Mouse (Mus musculus) lung, adult 2 months (tissue): Measurements from ENCODE around the gene Zfp398. TPM values are rescaled to one million over a fixed set of nuclear protein-coding genes. Genes with fewer than 3 reads are reported as not detected.

ENCODE experiments used
- DNase-seq: peaks from one replicate; pipeline ENCODE4 v3.0.0; 2022
- H3K4me1 ChIP-seq: fragments of 200-500 bp; 2 replicates; pipeline ENCODE4 v1.6.1; 2011; ENCODE audit warnings: low read length; ENCODE audit not compliant: control insufficient read depth, insufficient read depth
- H3K4me3 ChIP-seq: fragments of 200-500 bp; replicated peaks from 2 replicates; pipeline ENCODE3; 2011; ENCODE audit warnings: low read depth, mild to moderate bottlenecking, control low read depth, low read length; ENCODE audit errors: extremely low read depth
- CTCF ChIP-seq: fragments of 200-500 bp; IDR thresholded peaks from 2 replicates; pipeline ENCODE4 v1.5.1; 2011; ENCODE audit warnings: mild to moderate bottlenecking, low read length, control low read depth; ENCODE audit not compliant: insufficient read depth
- POLR2A ChIP-seq: fragments of 200-500 bp; IDR thresholded peaks from 2 replicates; pipeline ENCODE4 v1.6.1; 2011; ENCODE audit warnings: low read depth, mild to moderate bottlenecking, control low read depth, low read length, borderline replicate concordance; ENCODE audit errors: extremely low read depth
- WGBS: fragments of 180-500 bp; shearing (Covaris S2); methylation state at CpG from one replicate; pipeline ENCODE4 v1.1.7; 2018; 5-methylcytosine and 5-hydroxymethylcytosine counted together
- polyA plus RNA-seq: library from polyadenylated mRNA; depleted of rRNA; stranded (reverse); fragments of >200 nt; gene quantifications from 2 replicates; pipeline ENCODE4 v1.2.3, GENCODE M21; 2012

The Zfp398 gene
- polyA plus RNA-seq, 1 experiment: 8.8 TPM

DNA sequence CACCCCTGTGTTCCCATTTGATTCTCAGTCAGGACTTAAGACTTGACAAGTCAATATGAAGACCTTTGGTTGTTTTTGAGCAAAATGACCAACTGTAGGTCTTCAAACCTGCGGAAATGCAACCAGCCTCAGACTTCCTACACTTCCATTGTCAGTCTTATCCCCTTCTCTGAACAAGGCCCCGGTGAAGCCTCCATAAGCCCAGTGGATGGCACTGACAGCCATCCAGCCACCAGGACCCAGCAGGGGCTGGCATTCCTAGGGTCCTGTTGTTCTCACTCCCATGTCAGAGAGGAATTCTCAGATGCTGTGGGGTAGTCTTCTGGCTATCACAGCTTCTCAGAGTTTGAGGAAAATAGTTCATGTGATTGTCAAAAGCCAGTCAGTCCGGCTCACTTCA, 43.1 kb downstream of the Zfp398 start:
- TF ChIP-seq POLR2A (no peak), CTCF (no peak)
- 35% methylated on average over 3 of the region's 3 CpGs for WGBS
- H3K4me1 ChIP-seq: peaks cover 13% of the 10 kb centered on the region; the same call in 1 of the 2 replicates
- no peak for DNase-seq
- peak overlapping the region; percentile 94 for H3K4me3 ChIP-seq

DNA sequence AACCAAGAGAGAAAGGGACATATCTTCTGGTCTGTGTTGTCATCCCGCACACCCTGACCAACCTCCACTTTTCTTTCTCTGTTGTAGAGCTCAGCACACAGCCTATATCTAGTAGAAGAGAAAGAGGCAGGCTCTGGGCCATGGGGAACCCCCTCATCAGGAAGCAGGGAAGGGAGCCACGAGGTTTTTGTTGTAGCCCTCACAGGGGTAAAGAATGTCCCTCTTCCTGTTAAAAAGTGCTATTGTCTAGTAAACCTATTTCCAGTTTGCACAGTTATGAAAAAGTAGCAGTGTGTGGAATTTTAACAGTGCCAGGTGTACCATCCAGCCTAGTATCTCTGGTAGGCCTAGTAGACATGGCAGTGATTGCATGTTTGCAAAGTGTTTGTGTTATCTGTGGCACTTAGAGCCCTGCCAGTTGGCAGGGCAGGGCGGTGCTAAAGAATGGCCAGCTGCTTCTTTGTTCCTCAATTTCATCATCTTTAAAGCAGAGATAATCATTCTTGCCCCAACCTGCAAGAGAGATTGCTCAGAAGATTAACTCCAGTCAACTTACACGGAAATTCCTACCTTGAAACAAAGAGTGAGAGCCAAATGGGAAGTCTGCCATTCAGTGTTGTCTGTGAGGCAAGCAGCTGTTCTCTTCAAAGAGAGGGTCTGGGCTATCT, 43.7 kb downstream of the Zfp398 start:
- Histone ChIP-seq H3K4me1 (peaks cover 13% of the 10 kb centered on the region; the same call in 1 of the 2 replicates), H3K4me3 (no peak overlapping the region)
- no peak for TF ChIP-seq POLR2A
- no peak for TF ChIP-seq CTCF
- 31% methylated on average over 4 of the region's 4 CpGs for WGBS
- DNase-seq: no peak

DNA sequence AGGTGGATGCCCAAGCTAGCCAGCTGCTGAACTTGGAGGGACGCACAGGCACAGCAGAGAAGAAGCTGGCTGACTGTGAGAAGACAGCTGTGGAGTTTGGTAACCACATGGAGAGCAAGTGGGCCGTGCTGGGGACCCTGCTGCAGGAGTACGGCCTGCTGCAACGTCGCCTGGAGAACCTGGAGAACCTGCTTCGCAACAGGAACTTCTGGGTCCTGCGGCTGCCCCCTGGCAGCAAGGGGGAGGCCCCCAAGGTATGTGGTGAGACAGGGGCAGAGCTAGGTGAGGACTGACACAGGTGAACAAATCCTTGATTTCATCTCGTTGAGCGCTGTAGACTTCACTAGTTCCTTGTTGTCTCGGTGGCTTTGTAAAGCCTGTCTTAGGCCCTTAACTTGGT, 44.7 kb downstream of the Zfp398 start:
- TF ChIP-seq CTCF (no peak), POLR2A (no peak)
- WGBS: 85% methylated on average over 10 of the region's 10 CpGs
- peaks cover 13% of the 10 kb centered on the region; the same call in 1 of the 2 replicates for H3K4me1 ChIP-seq
- DNase-seq: no peak
- no peak overlapping the region for H3K4me3 ChIP-seq

DNA sequence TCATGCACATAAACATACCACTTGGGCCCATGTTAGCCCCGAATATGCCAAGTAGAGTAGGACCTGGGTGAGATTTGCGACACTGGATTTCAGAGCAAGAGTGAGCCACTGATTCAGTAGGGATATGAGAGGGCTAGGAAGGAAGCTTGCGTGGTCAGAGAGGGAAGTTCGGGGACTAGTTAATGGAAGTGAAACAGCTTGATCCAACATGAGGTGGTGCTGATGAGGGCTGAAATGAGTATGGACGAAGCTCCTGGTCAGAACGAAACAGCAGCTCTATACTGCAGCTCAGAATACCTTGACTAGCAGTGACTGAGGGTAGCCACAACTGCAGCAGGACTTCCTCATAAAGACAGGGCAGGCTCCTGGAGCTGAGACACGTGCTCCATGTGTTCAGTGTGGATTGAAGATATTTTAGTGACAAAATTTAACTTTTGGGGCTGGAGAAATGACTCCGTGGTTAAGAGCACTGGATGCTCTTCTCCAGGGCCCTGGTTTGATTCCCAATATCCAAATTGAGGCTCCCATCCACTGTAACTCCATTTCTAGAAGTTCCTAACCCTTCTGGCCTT, 53.4 kb downstream of the Zfp398 start:
- Histone ChIP-seq H3K4me1 (no peaks in the 10 kb centered on the region), H3K4me3 (no peak overlapping the region)
- WGBS: 77% methylated on average over 8 of the region's 8 CpGs
- no peak for TF ChIP-seq POLR2A
- no peak for TF ChIP-seq CTCF
- DNase-seq: no peak

DNA sequence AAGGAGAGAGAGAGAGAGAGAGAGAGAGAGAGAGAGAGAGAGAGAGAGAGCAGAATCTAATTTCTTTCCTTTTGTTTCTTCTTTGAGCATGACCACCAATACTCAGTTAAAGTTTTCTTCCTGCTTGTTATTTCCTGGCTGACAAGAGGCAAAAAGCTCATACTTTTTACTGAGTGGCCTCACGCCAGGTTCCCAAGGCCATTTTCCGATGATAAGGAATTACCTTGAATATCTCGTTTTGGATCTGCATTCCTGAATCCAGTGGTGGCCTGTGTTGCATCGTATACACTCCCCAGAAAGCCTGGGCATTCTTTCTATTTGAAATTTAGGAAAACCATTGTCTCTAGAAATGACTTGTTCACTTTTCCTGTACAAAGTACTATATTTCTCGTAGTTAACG, 64.0 kb downstream of the Zfp398 start:
- WGBS: 83% methylated on average over 6 of the region's 6 CpGs
- DNase-seq: no peak
- no peaks in the 10 kb centered on the region for H3K4me1 ChIP-seq
- H3K4me3 ChIP-seq: no peak overlapping the region
- TF ChIP-seq CTCF (no peak), POLR2A (no peak)

DNA sequence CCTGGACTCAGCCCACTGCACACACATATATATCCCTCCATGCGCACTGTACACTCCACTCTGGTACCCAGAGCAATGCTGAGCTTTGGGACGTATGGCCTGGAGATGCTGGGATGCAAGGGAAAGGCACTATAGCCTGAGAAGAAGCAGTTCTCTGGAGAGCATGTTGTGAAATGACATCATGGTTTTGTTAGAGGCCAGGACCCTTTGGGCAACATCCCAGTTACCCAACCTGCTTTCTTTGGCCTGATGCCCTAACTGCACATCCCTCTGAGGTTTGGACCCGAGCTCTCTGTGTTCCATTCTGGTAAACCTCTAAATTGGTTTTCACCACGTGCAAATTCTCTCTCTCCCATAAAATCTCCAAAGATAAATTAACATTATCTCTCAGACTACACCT, 68.1 kb downstream of the Zfp398 start:
- H3K4me1 ChIP-seq: no peaks in the 10 kb centered on the region
- WGBS: 81% methylated on average over 4 of the region's 4 CpGs
- DNase-seq: no peak
- no peak overlapping the region for H3K4me3 ChIP-seq
- TF ChIP-seq POLR2A (no peak), CTCF (no peak)

DNA sequence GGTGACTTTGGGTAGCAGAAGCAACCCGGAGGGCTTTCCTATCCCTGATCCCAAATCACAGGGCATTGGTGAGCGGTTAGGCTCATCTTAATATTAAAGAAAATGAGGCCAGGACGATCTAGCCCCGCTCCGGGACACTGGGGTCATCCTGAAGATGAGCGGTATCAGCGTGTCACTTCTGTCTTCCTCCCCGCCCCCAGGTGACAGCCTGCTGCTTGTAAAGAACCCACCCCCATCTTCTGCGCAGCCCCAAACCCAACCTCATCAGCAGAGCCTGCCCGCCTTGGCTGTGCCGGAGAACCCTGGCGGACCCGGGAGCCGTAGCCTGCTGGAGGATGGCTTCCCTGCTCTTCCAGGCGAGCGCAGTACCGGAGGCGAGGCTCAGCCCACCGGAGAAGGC, 68.9 kb downstream of the Zfp398 start:
- no peak for DNase-seq
- no peak overlapping the region for H3K4me3 ChIP-seq
- TF ChIP-seq POLR2A (no peak), CTCF (no peak)
- no peaks in the 10 kb centered on the region for H3K4me1 ChIP-seq
- WGBS: 85% methylated on average over 19 of the region's 19 CpGs

DNA sequence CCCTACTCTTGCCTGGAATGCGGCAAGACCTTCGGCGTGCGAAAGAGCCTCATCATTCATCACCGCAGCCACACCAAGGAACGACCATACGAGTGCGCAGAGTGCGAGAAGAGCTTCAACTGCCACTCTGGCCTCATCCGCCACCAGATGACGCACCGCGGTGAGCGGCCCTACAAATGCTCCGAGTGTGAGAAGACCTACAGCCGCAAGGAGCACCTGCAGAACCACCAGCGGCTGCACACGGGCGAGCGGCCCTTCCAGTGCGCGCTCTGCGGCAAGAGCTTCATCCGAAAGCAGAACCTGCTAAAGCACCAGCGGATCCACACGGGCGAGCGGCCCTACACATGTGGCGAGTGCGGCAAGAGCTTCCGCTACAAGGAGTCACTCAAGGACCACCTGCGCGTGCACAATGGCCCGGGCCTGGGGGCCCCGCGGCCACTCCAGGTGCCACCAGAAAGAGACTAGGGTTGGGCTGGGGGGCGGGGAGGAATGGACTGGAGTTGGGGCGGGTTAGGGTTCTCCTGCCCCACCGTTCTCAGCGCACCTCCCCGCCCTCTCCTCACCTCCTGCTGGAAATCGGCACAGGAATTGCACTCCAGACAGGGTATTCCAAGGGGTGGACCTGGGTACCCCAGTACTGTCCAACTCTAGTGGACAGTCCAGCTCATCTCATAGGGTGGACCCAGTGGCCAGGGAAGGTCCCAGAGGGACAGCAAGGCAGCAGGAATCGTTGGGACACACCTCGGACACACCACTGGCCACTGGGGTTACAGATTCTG, 69.6 kb downstream of the Zfp398 start:
- no peak for TF ChIP-seq CTCF
- TF ChIP-seq POLR2A: no peak
- WGBS: 80% methylated on average over 44 of the region's 44 CpGs
- DNase-seq: no peak
- H3K4me1 ChIP-seq: no peaks in the 10 kb centered on the region
- H3K4me3 ChIP-seq: no peak overlapping the region

DNA sequence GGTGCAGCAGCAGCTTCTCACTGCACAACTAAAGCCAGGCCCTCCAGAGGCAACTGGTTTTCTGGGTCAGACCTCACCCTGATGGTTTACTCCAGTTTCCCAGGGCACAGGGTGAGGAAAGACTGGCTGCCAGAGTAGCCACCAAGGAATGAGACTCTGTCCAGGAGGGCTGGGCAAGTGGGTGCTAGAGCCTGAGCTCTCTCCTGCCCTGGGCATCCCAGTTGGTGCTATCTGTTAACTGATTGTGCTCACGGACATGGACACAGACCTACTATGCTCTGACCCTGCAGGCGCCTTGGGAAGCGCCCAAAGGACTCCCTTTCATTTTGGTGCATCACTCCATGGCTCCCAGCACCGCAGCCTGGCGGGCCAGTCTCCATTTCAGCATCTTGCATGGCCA, 70.9 kb downstream of the Zfp398 start:
- Histone ChIP-seq H3K4me1 (no peaks in the 10 kb centered on the region), H3K4me3 (no peak overlapping the region)
- 98% methylated on average over 5 of the region's 5 CpGs for WGBS
- TF ChIP-seq POLR2A (no peak), CTCF (no peak)
- DNase-seq: no peak

DNA sequence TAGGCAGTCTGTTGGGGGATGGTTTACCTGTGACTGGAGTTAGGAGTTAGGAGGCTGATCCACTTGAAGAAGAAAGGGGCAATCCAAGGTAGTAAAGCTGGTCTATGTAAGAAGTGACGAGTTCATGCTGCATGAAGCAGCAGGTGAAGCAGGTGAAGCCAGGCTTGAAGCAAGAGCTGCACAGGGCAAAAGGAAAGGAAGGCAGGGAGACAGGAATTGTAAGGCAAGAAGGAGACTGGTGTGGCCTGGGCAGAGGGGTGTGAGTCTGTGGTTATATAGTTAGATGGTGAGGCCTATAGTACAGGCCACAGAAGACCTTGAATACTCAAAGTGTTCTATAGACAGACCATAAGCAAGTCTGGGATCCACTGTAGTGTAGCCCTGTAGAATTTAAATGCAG, 73.5 kb downstream of the Zfp398 start:
- TF ChIP-seq CTCF: no peak
- TF ChIP-seq POLR2A: no peak
- Histone ChIP-seq H3K4me3 (no peak overlapping the region), H3K4me1 (no peaks in the 10 kb centered on the region)
- 89% methylated on average over 1 of the region's 1 CpGs for WGBS
- DNase-seq: no peak

DNA sequence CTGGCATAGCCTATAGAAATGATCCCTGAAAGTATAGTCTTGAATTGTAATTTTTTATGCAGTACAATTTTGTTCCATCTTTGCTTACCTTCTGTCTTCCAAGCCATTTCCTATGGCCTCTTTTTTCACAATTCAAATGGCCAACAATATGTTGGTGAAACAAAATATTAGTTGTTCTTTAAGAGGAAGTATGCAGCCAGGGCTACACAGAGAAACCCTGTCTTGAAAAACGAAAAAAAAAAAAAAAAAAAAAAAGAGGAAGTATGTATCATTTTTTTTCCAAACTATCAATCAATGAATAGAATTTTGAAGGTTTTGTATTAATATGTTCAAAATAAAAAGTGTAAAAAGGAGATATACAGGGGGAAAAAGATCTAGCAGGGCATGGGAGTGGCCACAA, 76.2 kb downstream of the Zfp398 start:
- TF ChIP-seq POLR2A (no peak), CTCF (no peak)
- H3K4me3 ChIP-seq: no peak overlapping the region
- no peaks in the 10 kb centered on the region for H3K4me1 ChIP-seq
- WGBS: 31% methylated on average over 1 of the region's 1 CpGs
- DNase-seq: no peak
